Mouse (Mus musculus) adrenal gland, adult 8-10 months (tissue): Measurements from ENCODE around the gene Krt86. TPM values are rescaled to one million over a fixed set of nuclear protein-coding genes. Genes with fewer than 3 reads are reported as not detected.

ENCODE experiments used
- DNase-seq: peaks from one replicate; pipeline ENCODE4 v3.0.0; 2022
- total RNA-seq, 4 experiments: library from RNA; stranded (reverse); gene quantifications; 2 replicates each; pipeline ENCODE4 v1.2.4; 2022

Gene Krt86
- not detected for total RNA-seq

- DNase-seq, result peak; percentile 33
These were observed at the start of gene Krt86 for GRCm38 (mm10) chr15:101472952-101473528. Gene Krt86, plus strand, starts transcription at chr15:101473478.

- no peak for DNase-seq
These were observed 48.4 kb upstream of the Krt86 start for GRCm38 (mm10) chr15:101424914-101425313.

GRCm38 (mm10) chr15:101436611-101437010 lies 36.7 kb upstream of the Krt86 start:
- DNase-seq, result no peak

GRCm38 (mm10) chr15:101438555-101438954 lies 34.7 kb upstream of the Krt86 start, which contains the start of gene Krt87:
Gene Krt87, minus strand, starts transcription at chr15:101438804.
- no peak for DNase-seq

- no peak for DNase-seq
These were observed 32.4 kb upstream of the Krt86 start for GRCm38 (mm10) chr15:101440837-101441236.

GRCm38 (mm10) chr15:101446572-101446971 lies 26.7 kb upstream of the Krt86 start:
- DNase-seq, result no peak

GRCm38 (mm10) chr15:101447444-101447843 lies 25.8 kb upstream of the Krt86 start, which contains the start of gene Krt88:
Gene Krt88, plus strand, starts transcription at chr15:101447744.
- no peak for DNase-seq

- peak; percentile 60 for DNase-seq
These were observed 20.1 kb upstream of the Krt86 start for GRCm38 (mm10) chr15:101453093-101453736.

- no peak for DNase-seq
These were observed 18.5 kb upstream of the Krt86 start for GRCm38 (mm10) chr15:101454774-101455173.

GRCm38 (mm10) chr15:101455292-101455691 lies 18.0 kb upstream of the Krt86 start:
- no peak for DNase-seq

- no peak for DNase-seq
These were observed 17.4 kb upstream of the Krt86 start for GRCm38 (mm10) chr15:101455891-101456290.

GRCm38 (mm10) chr15:101458361-101458930 lies 14.8 kb upstream of the Krt86 start:
- no peak for DNase-seq

GRCm38 (mm10) chr15:101459283-101459682 lies 14.0 kb upstream of the Krt86 start:
- DNase-seq, result no peak

GRCm38 (mm10) chr15:101463651-101464050 lies 9.6 kb upstream of the Krt86 start, which contains the start of gene Krt81:
Gene Krt81, minus strand, starts transcription at chr15:101463751.
- no peak for DNase-seq

GRCm38 (mm10) chr15:101469093-101469492 lies 4.2 kb upstream of the Krt86 start:
- no peak for DNase-seq

GRCm38 (mm10) chr15:101479007-101479665 lies 5.9 kb downstream of the Krt86 start:
- DNase-seq, result no peak

GRCm38 (mm10) chr15:101479666-101480060 lies 6.4 kb downstream of the Krt86 start:
- no peak for DNase-seq

- DNase-seq, result no peak
These were observed 8.8 kb downstream of the Krt86 start for GRCm38 (mm10) chr15:101482056-101482455.

- no peak for DNase-seq
These were observed 10.4 kb downstream of the Krt86 start for GRCm38 (mm10) chr15:101483646-101484045.

GRCm38 (mm10) chr15:101484939-101485338 lies 11.7 kb downstream of the Krt86 start:
- no peak for DNase-seq

GRCm38 (mm10) chr15:101485911-101486635 lies 12.8 kb downstream of the Krt86 start:
- no peak for DNase-seq

GRCm38 (mm10) chr15:101491431-101491830 lies 18.2 kb downstream of the Krt86 start, which contains the start of gene Krt83:
Gene Krt83, minus strand, starts transcription at chr15:101491512.
- DNase-seq, result no peak
